Mouse (Mus musculus) neutrophil, adult 5-6 weeks (primary cell): ENCODE data around the gene Gipc3. TPM values are rescaled to one million over a fixed set of nuclear protein-coding genes. Genes with fewer than 3 reads are reported as not detected.

Source experiments
- ATAC-seq: fragments of 151-379, 151-347 bp; 2 replicates; pipeline ENCODE4 v1.8.0; 2017; ENCODE audit warnings: mild to moderate bottlenecking, moderate TSS enrichment; ENCODE audit not compliant: insufficient number of reproducible peaks, poor library complexity, low FRiP score, severe bottlenecking; ENCODE audit errors: extremely low read depth
- total RNA-seq: library from RNA; stranded (forward); fragments of 200-1000 nt; gene quantifications from 2 replicates; pipeline ENCODE4 v1.2.3, GENCODE M21; 2017

The Gipc3 gene
- total RNA-seq, 1 experiment from 2014 or later: not detected

DNA sequence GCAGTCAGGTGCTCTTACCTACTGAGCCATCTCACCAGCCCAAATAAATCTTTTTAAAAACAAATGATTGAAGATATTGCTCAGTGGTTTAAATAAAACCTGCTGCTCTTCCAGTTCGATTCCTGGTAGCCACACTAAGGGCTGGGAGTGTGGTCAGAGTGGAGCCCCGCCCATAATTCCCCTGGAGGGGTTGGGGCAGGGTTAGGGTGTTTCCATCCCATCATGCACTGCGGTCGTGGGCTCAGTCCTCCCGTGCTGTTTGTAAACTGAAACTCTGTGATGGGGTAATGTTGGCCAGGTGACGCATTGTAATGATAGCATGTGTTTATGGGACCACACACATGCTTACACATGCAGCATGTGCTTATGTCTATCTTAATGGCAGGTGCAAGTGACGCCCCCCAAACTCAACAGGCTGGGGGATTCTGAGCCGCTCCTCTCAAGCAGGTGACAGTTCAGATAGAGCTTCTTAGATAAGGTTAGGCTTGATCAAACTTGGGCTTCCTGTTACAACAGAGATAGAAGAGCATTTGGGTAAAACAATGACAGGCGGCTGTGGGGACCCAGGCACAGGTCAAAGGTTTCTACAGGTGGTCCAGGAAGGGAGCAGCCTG, 8.7 kb upstream of the Gipc3 start:
- no peak for ATAC-seq

DNA sequence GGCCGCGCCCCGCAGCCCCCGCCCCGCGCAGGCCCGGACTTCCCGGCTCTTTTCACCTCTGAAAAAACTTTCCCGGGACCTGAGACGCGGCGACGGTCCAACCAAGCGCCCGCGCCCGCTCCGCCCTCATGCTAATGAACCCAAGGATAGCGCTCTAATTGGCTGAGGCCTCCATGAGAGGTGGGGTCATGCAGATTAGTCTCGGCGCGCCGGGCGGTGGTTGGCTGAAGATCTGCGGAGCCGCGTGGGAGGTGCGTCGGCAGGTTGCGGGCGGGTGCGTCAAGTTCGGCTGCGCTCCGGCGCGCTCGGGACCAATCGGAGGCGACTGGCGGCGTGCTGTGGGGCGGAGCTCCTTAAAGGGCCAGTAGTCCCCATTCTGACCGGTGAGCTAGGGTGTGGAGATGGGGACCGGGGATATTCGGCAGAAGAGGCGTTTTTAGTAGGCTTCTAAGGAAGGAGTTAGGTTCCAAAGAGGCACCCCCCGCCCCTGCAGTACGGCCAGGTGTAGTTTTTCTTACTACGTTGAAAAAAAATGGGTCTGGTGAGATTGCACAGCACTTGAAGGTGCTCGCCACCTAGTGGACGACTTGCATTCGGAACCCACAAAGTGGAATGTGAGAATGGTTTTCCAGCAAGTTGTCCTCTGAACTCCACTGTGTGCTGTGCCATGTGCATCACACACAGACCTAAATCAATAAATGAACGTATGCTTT, 7.4 kb upstream of the Gipc3 start, which contains the start of gene Hmg20b:
TSS of gene Hmg20b (minus strand) at position 130 of the 713 bp plus-strand sequence.
- ATAC-seq: peak; percentile 94

DNA sequence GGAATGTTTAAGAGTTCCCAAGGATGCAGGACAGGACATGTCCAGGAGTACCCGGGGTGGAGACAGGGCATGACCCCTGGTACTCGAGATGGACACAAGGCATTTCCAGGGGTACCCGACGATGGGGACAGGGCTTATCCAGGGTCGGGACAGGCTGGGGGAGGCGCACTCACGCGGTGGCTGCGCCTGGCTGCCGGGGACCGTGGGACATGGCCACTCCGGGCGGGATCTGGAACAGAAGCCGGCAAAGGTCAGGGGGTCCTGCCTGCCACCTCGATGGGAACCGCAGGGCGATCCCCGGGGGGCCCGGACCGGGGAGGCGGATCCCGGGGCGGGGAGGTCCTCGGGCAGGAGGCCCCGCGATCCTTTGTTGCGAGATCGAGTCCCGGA, 6.9 kb upstream of the Gipc3 start:
- ATAC-seq: no peak

DNA sequence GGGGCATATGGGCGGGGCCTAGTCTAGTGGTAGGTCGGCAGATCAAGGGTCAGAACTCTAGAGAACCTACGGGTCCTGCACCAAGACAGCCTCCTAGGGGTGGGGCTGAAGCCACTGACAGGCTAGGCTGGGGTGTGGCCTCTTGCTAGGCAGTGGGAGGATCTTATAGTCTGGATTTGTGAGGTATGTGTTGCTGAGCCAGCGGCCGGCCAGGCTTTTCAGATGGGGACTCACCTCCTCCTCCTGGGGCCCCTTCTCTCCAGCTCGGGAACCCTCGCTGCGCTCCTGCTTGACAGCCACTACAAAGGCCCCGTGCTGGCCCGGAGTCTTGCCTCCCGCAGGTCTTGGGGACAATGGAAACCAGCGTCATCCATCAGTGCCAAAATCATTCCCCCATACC, 6.1 kb upstream of the Gipc3 start:
- ATAC-seq: no peak

DNA sequence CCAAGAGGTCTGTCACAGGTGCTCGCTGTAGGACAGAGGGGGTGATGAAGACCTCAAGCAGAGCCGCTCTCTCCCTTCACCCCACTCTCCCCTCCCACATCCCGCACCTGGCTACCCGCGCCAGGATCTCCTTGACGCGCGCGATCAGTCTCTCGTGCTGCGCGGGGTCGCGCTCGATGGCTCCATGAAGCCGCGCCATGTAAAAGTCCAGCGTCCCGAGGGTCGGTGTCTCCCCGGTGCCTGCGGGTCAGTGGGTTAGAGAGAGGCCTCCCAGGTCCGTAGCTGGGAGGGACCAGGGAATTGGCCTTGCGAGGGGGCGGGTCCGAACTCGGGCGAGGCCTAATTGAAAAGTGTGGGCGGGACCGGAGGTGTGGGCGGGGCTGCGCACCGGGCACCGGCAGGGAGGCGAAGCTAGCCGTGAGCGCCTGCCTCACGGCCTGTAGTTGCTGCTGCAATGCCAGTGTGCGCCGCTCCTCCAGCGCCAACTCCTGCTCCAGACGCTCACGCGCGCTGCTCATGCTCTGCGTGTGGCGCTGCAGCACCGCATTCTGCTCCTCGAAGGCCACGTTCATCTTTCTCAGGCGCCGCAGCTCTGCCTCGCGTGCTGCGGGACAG, 3.5 kb upstream of the Gipc3 start:
- ATAC-seq: no peak

DNA sequence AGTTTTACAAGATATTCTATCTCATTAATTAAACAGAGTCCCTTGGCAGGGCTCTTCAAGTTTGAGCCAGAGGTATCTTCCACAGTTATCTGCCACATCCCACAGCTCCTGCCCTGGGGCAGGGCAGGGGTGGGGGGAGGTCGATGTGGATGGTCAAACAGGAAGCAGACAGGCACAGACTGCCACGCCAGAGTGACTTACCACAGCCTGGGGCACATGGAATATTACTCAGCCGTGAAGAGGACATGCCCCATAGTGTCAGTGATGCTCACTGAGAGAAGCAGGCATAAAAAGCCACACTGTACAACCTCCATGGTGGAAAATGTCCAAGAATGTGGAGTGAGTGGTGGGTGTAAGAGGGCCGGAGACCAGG, 2.1 kb upstream of the Gipc3 start:
- ATAC-seq: no peak

DNA sequence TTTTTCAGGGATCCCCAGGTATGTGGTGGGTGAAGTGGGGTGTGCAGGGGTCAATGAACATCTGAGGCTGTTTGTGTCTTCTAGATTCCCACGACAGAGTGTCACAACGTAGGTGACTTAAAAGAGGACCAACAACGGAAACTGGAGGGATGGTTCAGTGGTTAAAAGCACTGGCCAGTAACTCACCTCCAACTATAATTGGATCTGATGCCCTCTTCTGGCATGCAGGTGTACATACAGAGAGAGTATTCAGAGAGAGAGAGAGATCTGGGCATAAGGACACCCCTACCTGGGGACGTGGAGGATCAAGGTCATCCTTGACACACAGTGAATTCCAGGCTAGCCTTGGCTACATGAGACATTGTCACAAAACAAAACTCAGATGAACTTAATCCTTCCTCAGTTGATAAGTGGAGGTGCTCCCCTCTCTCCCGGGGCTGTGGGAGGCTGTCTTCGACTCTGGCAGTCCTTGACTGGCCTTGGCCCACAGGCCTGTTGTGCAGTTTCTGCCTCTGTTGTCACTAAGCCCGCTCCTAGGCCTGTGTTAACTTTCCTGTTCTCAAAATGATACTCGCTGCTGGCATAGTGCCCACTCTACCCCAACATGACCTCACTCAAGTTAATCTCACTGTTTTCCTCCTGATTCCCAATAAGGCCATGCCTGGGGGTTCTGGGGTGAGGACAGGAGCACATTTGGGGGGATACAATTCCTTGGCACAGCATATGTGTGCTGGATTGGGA, 1.5 kb upstream of the Gipc3 start:
- peak; percentile 37 for ATAC-seq

DNA sequence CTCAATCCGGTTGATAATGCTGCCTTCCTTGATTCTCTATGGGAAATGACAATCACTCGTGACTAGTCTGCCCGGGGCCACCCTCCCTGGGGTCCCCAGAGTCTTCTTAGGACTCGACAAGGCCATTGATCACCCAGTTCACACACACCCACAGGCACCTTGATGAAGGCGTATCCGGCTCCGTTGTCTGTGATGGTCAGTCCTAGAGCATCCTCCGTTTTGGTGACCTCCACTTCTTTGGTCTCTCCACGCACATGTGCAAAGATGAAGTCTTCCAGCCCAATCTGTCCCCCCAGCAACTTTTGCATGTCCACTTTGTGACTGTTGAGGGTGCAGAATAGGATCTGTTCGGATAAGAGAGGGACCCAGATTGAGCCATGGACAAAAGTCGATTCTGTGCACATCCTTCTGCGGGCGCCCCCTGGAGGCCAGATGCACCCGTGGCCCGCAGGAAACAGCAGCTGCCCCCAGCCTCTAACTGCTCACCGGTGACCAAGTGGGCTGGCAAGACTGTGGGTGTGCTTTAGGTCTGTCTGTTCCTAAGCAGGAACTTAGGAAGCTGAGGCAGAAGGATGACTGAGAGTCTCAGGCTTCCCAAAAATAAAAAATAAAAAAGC, 1.6 kb downstream of the Gipc3 start:
- peak; percentile 47 for ATAC-seq

DNA sequence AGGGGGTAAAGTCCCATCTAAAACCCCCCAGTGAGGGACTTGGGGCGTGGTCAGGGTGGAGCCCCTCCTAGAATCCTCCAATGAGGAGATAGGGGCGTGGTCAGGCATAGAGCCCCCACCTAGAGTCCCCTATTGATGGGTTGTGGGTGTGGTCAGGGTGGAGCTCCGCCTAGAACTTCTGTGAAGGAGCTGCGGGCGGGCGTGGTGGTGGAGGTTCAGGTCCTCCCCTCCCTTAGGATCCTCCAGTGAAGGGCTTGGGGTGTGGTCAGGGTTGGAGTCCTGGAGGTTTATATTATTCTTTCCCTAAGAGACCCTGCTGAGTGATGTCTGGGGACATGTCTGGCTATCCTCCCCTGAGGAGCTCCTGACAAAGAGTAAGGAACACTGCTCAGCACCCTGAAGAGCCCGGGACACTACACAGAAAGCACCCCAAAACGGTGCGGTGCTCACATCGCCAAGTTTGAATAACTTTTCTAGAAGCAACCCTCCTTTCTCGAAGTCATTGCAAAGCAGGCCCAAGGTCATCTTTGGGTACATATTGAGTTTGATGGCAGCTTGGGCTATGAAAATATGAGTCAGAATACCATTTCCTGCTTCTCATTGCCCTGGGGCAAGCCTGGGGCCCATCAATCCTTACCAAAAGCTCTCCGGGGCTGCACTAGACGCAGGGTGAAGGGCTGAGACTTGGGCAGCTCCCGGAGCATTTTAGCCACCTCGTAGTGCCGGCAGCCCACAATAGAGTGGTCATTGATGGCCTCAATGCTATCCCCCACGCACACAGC, 2.3 kb downstream of the Gipc3 start:
- ATAC-seq: no peak

DNA sequence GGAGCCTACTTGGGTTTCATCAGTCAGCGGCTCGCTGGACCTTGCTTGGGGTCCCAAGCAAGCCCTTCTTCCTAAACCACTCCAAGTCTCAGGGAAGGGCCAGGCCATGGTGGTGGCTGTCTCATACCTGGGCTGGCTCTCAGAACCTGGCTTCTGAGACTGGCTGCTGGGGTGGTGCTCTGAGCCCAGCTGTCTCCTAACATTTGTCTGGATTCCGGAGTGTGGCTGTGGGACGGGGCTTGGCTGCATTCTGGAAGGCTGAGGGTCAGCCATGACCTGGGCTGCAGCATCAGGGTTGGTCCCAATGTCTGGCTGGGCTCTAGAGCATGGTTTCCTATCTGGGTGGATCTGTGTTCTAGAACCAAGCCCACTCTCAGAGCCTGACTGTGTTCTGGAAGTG, 6.5 kb downstream of the Gipc3 start:
- ATAC-seq: no peak

DNA sequence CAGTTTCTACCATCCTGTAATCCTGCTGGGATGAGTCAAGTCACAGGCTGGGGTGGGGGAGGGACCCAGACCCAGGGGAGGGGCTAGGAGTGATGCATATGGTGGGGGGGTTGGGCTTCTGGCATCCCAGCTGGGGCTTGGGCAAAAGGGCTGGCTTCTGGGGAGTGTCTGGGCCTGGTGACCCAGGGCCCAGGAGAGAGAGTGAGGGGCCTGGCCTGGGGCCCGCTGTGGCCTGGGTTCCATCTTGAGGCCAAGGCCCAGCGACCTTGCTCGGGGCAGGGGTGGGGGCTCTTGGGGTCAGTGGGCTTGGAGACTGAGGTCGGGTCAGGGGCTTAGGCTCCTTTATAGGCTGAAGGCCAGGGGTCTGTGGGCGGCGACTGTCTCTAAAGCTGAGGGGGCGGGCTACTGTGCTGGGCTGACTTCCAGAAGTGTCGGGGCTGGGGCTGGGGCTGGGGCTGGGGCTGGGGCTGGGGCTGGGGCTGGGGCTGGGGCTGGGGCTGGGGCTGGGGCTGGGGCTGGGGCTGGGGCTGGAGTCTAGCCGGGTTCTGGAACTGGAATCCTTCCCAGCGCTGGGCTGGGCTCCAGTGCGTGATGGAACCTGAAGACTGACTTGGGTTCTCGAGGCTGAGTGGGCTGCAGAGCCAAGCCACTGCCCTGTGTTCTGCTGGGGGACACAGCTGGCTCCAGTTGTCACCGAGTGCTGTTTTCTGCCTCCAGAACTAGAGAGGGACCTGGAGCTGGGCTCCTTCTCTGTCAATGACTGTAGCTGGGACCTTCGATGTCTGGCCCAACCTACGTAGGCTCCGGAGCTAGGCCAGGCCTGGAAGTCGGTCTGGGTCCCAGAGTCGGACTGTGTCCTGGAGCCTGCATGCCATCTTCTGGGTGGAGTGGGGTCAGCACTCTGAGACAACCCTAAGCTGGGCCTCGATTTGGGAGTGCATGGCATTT, 7.4 kb downstream of the Gipc3 start:
- no peak for ATAC-seq

DNA sequence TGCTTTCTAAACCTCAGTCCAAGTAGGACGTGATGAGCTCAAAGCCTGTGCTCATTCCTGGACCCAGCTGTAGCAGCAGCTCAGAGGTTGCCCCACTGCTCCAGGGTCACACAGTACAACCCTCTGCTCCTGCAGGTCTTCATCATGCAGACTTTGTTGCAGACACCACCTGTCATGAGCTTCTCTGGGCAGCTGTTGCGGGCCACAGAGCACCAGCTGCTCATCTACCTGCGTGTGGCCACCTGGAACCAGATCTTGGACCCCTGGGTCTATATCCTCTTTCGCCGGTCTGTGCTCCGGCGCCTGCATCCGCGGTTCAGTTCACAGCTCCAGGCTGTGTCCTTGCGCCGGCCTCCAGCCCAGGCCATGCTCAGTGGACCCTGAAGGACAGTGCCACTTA, 8.7 kb downstream of the Gipc3 start:
- ATAC-seq: no peak

DNA sequence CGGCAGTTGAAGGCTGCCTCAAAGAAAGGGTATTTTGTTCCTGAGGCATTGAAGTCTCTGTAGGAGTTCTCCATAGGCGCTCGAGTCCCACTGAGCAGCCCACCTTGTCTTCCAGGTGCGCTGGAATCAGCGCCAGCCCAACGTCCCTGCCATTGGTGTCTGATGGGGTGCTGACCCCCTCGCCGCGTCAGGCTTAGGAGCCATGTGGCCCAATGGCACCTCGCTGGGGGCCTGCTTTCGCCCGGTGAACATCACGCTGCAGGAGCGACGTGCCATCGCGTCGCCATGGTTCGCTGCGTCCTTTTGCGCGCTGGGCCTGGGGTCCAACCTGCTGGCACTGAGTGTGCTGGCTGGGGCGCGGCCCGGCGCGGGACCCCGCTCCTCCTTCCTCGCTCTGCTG, 10.8 kb downstream of the Gipc3 start:
- ATAC-seq: no peak

DNA sequence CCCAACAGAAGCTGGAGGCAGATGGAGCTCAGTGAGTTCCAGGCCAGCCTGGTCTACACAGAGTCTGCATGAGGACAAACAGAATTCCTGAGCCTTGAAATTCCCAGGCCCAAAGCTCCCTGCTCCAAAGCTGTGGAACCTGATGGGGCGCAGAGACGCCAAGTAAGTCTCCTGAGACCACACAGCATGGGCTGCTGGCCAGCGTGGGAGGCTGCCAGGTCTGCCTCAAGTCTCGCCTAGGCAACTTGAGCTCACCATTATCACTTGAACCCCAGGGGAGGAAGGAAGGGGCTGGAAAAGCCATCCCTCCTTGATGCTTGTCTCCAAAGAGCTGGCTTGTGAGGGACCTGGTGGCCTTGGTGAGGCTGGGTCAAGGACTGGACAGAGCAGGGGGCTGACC, 13.1 kb downstream of the Gipc3 start:
- ATAC-seq: no peak

DNA sequence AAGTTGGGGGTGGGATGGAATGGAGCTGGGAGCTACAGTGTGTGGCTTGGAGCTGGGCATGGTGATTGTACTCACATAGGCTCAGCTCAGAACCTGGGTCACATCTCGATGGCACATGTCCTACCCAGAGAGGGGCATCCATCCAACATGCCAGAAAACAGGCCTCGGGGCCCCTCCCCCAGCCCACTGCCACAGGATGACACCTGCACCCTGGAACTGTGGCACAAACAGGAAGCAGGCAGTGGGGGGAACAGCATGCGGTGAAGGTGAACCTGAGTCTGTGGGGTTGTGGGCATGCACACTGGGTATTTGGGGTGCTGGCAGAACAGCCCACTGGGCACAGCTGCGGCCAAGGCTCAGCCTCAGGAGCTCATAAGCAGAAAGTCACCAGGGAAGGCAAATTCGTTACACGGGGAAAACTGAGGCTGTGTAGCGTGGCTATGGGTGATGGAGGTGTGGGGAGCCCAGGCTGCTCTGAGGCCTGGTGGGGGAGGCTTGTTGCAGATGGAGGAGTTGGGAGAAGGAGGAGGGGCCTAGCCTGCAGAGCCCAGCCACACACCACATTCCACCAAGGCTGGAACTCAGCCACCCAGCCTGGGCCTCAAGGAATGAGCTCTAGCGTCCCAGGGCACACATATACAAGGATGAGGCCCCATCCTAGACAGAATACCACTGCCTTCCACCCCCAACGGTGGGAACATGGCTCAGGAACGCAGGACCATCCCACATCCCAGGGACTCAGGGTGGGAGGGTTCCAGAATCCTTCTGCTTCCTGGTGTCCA, 13.7 kb downstream of the Gipc3 start:
- ATAC-seq: peak; percentile 47

DNA sequence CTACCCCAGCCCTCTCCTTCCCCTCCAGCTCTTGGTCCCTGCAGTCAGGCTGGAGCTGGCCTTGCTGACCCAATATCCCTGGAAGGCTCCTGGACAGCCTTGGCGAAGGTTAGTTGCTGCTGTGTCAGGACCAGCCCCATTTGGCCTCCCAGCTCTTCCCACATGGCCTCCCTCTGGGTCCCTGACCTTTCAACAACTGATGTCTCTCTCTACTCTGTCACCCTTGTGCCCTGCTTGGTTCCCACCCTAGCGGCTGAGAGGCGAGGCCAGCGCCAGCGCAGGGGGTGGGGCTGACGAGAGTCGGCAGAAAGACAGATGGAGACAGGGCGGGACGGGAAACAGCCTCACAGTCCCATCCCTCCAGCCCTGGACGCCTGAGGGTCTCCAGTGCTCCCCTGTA, 14.7 kb downstream of the Gipc3 start, which contains the start of gene Tbxa2r:
TSS of gene Tbxa2r (plus strand) at position 346 of the 400 bp plus-strand sequence.
- ATAC-seq: peak; percentile 31

DNA sequence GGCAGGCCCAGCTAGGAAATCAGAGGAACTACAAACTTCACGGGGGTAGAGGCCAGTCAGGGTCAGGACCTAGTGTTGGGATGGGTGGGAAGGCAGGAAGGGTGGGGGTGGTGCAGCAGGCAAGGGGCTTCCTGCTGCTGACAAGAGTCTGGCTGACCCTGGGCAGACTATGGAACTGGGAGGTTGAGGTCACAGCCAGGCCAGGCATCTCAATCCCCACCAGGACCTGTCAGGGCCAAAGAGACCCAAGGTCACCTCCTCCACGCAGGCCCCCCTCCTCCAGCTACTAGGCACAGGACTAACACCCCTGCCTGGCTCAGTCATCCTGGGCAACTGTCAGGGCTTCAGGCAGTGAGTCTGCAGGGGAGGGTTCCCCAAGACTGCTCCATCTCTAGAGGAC, 15.1 kb downstream of the Gipc3 start:
- 0 out of 2 replicates have a peak, but pooled peaks have one; percentile 0 for ATAC-seq
